Mouse (Mus musculus): Measurements from ENCODE around the gene Wrnip1.
A peak's percentile ranks its signal among the peaks of the same experiment; 100 is the strongest.

DNA sequence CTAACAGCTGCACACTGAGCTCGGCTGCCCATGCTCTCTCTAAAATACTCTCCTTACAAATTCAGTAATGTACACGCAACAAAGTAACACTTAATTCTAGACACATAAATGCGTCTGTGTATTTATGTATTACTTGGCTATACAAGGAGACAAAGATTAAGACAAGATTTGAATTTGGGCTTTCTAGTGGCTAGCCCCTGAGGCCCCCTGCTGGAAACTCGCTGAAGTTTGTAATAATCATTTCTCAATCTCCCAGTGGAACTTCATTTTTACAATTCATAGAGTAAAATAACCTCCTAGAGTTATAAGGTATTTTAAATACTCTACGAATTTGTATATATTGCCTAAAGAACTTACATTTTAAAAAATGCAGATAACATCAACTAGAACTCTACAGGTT, 18.8 kb upstream of the Wrnip1 start:
- TF ChIP-seq NANOG (IDR thresholded peaks at IDR 0.05; ENCODE audit: borderline replicate concordance, low read length), result no peak
- peak; percentile 16; the same call in 1 of the 2 replicates for TF ChIP-seq CTCF (conservative IDR thresholded peaks at IDR 0.05; ENCODE audit: low read length)
- no peak for TF ChIP-seq POU5F1 (IDR thresholded peaks at IDR 0.05; ENCODE audit: borderline replicate concordance, low read length)

Data from E14TG2a.4 (cell line).